Mouse (Mus musculus): Measurements from ENCODE around the gene Olfr1336.

GRCm38 (mm10) chr7:6508648-6509047 is 52.7 kb downstream of the Olfr1336 start, which contains the start of gene Olfr1348:
- TF ChIP-seq CTCF (IDR thresholded peaks at IDR 0.05; ENCODE audit: borderline replicate concordance, control insufficient read depth, extremely low read depth, insufficient read depth, low read length, poor library complexity) = no peak
- TF ChIP-seq POLR2A (IDR thresholded peaks at IDR 0.05; ENCODE audit: control insufficient read depth, extremely low read depth, insufficient read depth, low read length, poor library complexity) = no peak
